Mouse (Mus musculus): Measurements from ENCODE around the gene 1700037H04Rik.

DNA sequence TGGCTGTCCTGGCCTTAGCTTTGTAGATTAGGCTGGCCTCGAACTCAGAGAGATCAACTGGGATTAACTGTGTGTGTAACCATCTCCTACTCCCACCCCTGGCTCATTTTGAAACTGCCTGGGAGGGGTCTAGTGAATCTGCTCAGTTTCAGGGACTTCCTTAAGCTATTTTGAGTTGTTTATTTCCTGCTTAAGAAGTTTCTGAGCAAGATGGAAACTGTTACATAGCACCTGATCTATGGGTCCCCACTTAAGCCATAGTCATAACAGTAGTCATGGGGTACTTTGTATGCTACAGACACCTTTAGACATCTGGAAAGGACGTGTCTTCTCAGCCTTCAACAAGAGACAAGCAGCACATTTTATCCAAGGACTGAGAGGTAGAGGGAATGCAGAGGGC, 40.8 kb upstream of the 1700037H04Rik start:
- no peak for TF ChIP-seq CTCF (IDR thresholded peaks at IDR 0.05; ENCODE audit: low read depth, low read length)
- no peak for TF ChIP-seq POLR2A (IDR thresholded peaks at IDR 0.05; ENCODE audit: borderline replicate concordance, low read depth, low read length)
